Mouse (Mus musculus) liver, embryonic 14.5 days (tissue): ENCODE measurements at regions not wholly inside any gene's neighbourhood (a gene's known extent, or its start where the extent isn't known, plus 50 kb on each side); places are given as distances from the start of the nearest gene placed in this dataset.

ENCODE experiments used
- ATAC-seq: fragments of 200-750 bp; cut with Nextera tagmentation; 2 replicates; pipeline ENCODE4 v1.8.0; 2017; ENCODE audit warnings: moderate number of reproducible peaks, mild to moderate bottlenecking, moderate library complexity; ENCODE audit not compliant: insufficient read depth
- DNase-seq, 3 experiments: peaks; one replicate each; pipeline ENCODE4 v3.0.0-alpha.2; 2012 to 2013; ENCODE audit warnings: low read depth in 3 of 3, low spot score in 3 of 3
- H3K27ac ChIP-seq: fragments of 300-500 bp; sonication (generic); 2 replicates; pipeline ENCODE4 v1.5.1; 2014; ENCODE audit warnings: moderate library complexity, mild to moderate bottlenecking, control low read depth, inconsistent platforms
- H3K27me3 ChIP-seq: fragments of 300-500 bp; sonication (generic); 2 replicates; pipeline ENCODE4 v1.6.1; 2014; ENCODE audit warnings: mild to moderate bottlenecking, low read length, moderate library complexity; ENCODE audit not compliant: control insufficient read depth, insufficient read depth
- H3K36me3 ChIP-seq: fragments of 300-500 bp; sonication (generic); replicated peaks from 2 replicates; pipeline ENCODE4 v1.6.1; 2014; ENCODE audit warnings: low read depth; ENCODE audit not compliant: control insufficient read depth, insufficient read depth
- H3K4me1 ChIP-seq, 2 experiments: fragments of 200-500 bp in 1 of 2; fragments of 300-500 bp in 1 of 2; sonication (generic) in 1 of 2; replicated peaks; 2 replicates each; pipeline ENCODE4 v1.6.1; 2012 to 2014; ENCODE audit warnings: antibody characterized with exemption in 1 of 2, inconsistent platforms in 1 of 2, low read length in 1 of 2; ENCODE audit not compliant: control insufficient read depth in 2 of 2, insufficient read depth in 2 of 2
- H3K4me2 ChIP-seq: fragments of 300-500 bp; sonication (generic); 2 replicates; pipeline ENCODE4 v1.6.1; 2014; ENCODE audit warnings: low read depth, mild to moderate bottlenecking, control low read depth, moderate library complexity
- H3K4me3 ChIP-seq, 2 experiments: fragments of 200-500 bp in 1 of 2; fragments of 300-500 bp in 1 of 2; sonication (generic) in 1 of 2; 2 replicates each; pipeline ENCODE4 v1.5.1; 2012 to 2014; ENCODE audit warnings: low read depth in 2 of 2, low read length in 2 of 2, mild to moderate bottlenecking in 2 of 2, control low read depth in 1 of 2, inconsistent platforms in 1 of 2, moderate library complexity in 1 of 2; ENCODE audit not compliant: insufficient read depth in 1 of 2
- H3K9ac ChIP-seq: fragments of 300-500 bp; sonication (generic); replicated peaks from 2 replicates; pipeline ENCODE4 v1.6.1; 2014; ENCODE audit warnings: mild to moderate bottlenecking, control low read depth, moderate library complexity
- H3K9me3 ChIP-seq: fragments of 300-500 bp; sonication (generic); 2 replicates; pipeline ENCODE4 v1.6.1; 2016; ENCODE audit warnings: low read length, mixed read lengths; ENCODE audit not compliant: control insufficient read depth
- CTCF ChIP-seq: IDR thresholded peaks from 2 replicates; pipeline ENCODE4 v1.5.1; 2016; ENCODE audit warnings: antibody characterized with exemption, low read depth, control low read depth
- EP300 ChIP-seq: IDR thresholded peaks from 2 replicates; pipeline ENCODE4 v1.6.1; 2016; ENCODE audit warnings: antibody characterized with exemption, low read depth
- WGBS: fragments of 180-500 bp; shearing (Covaris S2); extraction: QIAGEN DNeasy Blood & Tissue Kit; methylation state at CpG from one replicate; pipeline ENCODE4 v1.1.7; 2014; ENCODE audit not compliant: insufficient replicate concordance; 5-methylcytosine and 5-hydroxymethylcytosine counted together

GRCm38 (mm10) chr3:15242388-15242787, 89.7 kb downstream of the Gm9733 start:
- ATAC-seq (no peak), DNase-seq (no peak)
- Histone ChIP-seq H3K9ac (no peak overlapping the region), H3K4me2 (no peak overlapping the region), H3K4me3 (no peak overlapping the region), H3K36me3 (no peaks in the 10 kb centered on the region), H3K4me1 (no peaks in the 10 kb centered on the region), H3K9me3 (no peaks in the 10 kb centered on the region), H3K27ac (no peak overlapping the region), H3K27me3 (no peaks in the 10 kb centered on the region)
- TF ChIP-seq CTCF (no peak), EP300 (no peak)

- Histone ChIP-seq H3K27me3 (no peaks in the 10 kb centered on the region), H3K27ac (no peak overlapping the region), H3K9me3 (no peaks in the 10 kb centered on the region), H3K9ac (no peak overlapping the region), H3K4me3 (no peak overlapping the region), H3K36me3 (no peaks in the 10 kb centered on the region), H3K4me2 (no peak overlapping the region), H3K4me1 (no peaks in the 10 kb centered on the region)
- no peak for TF ChIP-seq CTCF
- TF ChIP-seq EP300, result no peak
- ATAC-seq (no peak), DNase-seq (no peak)
- WGBS, result 52% methylated on average over 5 of the region's 5 CpGs
Measured at GRCm38 (mm10) chr3:15243584-15243983, 88.5 kb downstream of the Gm9733 start.

GRCm38 (mm10) chr3:15244999-15245398, 87.1 kb downstream of the Gm9733 start:
- H3K4me1 ChIP-seq, result no peaks in the 10 kb centered on the region
- no peak overlapping the region for H3K9ac ChIP-seq
- H3K27me3 ChIP-seq, result no peaks in the 10 kb centered on the region
- TF ChIP-seq EP300 (no peak), CTCF (peak; percentile 64)
- peak; percentile 24 to 36 (median 28) for DNase-seq
- H3K27ac ChIP-seq, result no peak overlapping the region
- H3K4me2 ChIP-seq, result no peak overlapping the region
- H3K4me3 ChIP-seq, result no peak overlapping the region
- no peaks in the 10 kb centered on the region for H3K36me3 ChIP-seq
- WGBS, result 14% methylated on average over 6 of the region's 6 CpGs
- no peak for ATAC-seq
- no peaks in the 10 kb centered on the region for H3K9me3 ChIP-seq
